Mouse (Mus musculus) embryo, embryonic 10.5 days (tissue): ENCODE results near the gene Tmem219.
A peak's percentile ranks its signal among the peaks of the same experiment; 100 is the strongest.

Experiments
- DNase-seq: peaks from one replicate; pipeline ENCODE4 v3.0.0-alpha.2; 2015; ENCODE audit warnings: low spot score

Tmem219 gene

DNA sequence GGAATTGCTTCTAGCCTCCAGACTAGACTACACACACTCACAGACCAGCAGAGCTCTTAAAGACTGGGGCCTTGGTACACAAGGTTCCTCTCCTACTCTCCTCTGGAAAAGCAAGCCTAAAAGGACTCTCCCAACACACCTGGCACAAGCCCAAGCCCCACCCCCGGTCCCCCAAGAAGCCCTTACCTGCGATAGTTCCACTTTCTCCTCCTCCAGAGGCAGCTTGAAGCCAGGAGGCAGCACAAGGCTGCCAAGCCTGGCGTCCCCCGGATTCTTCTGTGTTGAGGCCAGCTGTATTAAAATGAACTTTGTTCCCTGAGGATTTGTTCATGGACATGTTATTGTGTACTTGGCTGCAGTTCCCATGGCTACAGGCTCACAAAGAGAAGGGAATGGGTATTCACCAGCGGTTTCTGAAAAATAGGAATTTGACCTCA lies at the start of gene Tmem219:
Gene Tmem219 (minus strand): TSS at position 294 of the 437 bp plus-strand sequence.
- peak; percentile 72 for DNase-seq

DNA sequence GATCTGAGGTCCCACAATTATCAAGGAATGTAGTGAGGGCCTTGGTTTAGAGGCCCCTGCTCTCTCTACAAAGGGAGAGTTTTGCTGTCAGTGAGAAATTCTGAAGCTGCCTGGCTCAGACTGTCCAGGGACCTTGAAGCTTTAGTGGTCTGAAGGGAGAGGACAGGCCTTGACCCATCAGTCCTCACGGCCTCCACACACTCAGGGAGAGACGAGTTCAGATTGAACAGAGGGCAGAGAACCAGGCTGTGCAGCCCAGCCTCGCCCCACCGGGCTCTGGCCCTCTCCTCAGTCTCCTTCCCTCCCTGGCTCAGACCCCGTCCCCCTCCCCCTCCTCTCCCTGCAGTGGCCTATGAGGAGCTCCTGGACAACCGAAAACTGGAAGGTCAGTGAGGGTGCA lies 44.6 kb upstream of the Tmem219 start:
- DNase-seq = no peak

- DNase-seq = no peak
Measured at GRCm38 (mm10) chr7:126965568-126965967, 42.9 kb upstream of the Tmem219 start.

- DNase-seq = peak; percentile 56
Measured at GRCm38 (mm10) chr7:126963548-126964286, 41.0 kb upstream of the Tmem219 start.

DNA sequence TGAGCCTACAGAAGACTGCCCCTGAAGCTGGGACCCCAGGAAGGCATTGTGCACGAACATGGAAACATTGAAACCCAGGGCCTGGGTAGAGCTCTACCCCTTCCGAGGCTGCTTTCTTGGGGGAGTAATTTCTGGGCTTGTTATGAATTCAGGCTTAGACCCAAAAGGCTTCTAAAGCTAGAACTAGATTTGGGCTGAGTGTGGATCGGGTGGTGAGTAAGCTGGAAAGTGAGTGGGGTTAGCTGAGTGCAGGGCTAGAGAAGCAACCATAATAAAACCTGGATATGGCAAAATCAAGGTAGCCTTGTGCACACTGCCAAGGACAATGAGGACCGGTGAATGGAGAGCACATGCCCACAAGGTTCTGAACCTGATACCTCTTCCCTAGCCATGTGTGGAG lies 39.2 kb upstream of the Tmem219 start:
- DNase-seq = no peak

- DNase-seq = no peak
Measured at GRCm38 (mm10) chr7:126961095-126961494, 38.4 kb upstream of the Tmem219 start.

DNA sequence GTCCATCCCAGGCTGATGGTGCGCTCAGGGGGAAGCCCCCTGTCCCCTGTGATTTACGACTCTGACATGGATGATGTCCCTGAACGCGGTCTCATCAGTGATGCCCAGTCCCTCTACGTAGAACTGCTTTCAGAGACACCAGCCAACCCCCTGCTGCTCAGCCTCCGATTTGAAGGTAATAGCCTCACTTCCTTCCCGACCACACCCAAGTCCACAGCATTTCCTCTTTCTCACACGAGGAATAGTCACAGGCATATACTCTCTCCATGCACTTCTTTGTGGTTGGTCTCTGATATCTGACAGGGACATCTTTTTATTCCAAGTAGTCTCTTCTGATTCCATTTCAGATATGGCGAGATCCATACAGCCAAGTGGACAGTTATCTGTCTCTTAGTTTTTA lies 37.1 kb upstream of the Tmem219 start:
- no peak for DNase-seq

- DNase-seq = no peak
Measured at GRCm38 (mm10) chr7:126955125-126955524, 32.4 kb upstream of the Tmem219 start.

GRCm38 (mm10) chr7:126952646-126953045 lies 29.9 kb upstream of the Tmem219 start:
- no peak for DNase-seq

- no peak for DNase-seq
Measured at GRCm38 (mm10) chr7:126951741-126952140, 29.0 kb upstream of the Tmem219 start.

GRCm38 (mm10) chr7:126950647-126951615 lies 28.2 kb upstream of the Tmem219 start:
- no peak for DNase-seq

GRCm38 (mm10) chr7:126949793-126950646 lies 27.3 kb upstream of the Tmem219 start, which contains the start of gene Sez6l2:
TSS of gene Sez6l2 (plus strand) at chr7:126950563.
- DNase-seq = peak; percentile 92

- no peak for DNase-seq
Measured at GRCm38 (mm10) chr7:126949403-126949792, 26.7 kb upstream of the Tmem219 start, which contains the start of gene Asphd1. TSS of gene Asphd1 (minus strand) at chr7:126949582.

- DNase-seq = no peak
Measured at GRCm38 (mm10) chr7:126948626-126949025, 25.9 kb upstream of the Tmem219 start.

- DNase-seq = peak; percentile 47
Measured at GRCm38 (mm10) chr7:126946530-126946929, 23.8 kb upstream of the Tmem219 start.

DNA sequence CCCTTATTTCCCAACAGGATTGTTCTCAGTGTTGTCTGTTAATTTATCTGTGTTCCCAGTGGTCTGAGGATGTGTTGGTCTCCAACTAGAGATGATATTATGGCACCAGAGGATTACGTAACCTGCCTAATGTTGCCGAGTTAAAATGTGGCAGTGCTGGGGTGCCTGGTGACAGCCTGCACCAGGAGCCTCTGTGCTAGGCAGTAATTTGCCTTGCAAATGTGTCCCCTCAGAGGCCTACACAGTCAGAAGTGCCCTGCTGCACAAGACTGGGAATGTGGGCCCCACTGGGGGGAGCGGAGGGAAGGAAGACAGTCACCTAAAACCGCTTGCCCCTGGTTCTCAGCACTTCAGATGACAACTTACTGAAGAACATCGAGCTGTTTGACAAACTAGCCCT lies 19.1 kb upstream of the Tmem219 start:
- no peak for DNase-seq

DNA sequence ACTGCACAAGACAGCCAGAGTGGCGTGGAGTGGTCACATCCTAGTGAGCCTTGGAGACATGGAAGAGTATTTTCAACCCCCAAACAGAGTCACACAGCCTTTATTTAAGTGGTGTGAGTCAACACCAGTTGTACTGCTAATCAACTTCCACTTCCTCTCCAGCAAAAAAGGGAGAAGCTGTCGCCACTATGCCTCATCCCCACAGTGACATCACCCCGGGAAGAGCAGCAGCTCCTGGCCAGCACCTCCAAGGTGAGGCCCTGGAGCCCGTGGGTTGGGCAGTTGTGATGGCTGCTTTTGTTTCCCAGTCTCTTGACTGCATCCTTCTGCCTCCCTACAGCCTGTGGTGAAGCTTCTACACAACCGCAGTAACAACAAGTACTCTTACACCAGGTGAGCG lies 18.5 kb upstream of the Tmem219 start:
- DNase-seq = no peak

GRCm38 (mm10) chr7:126932652-126933051 lies 9.9 kb upstream of the Tmem219 start:
- DNase-seq = no peak

DNA sequence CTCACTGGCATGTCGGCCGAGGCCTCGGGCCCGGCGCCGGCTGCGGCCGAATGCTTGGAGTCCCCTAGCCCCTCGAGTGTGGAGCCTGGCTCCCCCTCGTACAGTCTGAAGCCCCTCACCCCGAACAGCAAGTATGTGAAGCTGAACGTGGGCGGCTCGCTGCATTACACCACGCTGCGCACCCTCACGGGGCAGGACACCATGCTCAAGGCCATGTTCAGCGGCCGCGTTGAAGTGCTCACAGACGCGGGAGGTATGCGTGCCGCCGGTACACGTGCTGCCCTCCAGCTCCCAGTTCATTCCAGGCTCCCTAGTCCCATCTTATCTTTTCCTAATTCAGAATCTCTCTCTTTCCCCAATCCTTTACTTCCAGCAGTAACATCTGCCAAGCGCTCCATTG lies 6.3 kb upstream of the Tmem219 start:
- DNase-seq = peak; percentile 61

DNA sequence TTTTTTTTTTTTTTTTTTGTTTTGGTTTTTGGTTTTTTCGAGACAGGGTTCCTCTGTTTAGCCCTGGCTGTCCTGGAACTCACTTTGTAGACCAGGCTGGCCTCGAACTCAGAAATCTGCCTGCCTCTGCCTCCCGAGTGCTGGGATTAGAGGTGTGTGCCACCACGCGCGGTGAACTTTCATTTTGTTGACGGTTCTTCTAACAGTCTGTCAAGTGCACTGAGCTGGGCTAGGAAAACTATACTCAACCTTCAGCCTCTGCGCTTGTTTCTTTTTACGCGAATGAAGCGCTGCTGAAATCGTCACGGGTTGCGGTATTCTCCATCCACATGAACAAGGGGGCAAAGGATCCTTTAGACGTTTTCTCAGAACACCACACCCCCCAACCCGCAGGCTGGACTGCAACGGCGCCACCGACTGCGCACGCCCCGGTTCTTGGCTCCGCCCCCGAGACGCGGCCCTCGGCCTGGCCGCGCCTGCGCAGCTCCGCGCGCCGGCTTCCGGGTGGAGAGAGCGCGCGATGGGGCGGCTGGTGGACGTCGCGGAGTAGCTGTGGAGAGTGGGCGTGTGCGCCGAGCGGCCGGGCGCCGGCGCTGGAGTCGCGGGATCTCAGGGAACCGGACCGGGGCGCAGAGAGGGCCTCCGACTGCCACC lies 5.8 kb upstream of the Tmem219 start, which contains the start of gene Kctd13:
Gene Kctd13 (plus strand): TSS at position 496 of the 654 bp plus-strand sequence.
- peak; percentile 90 for DNase-seq

DNA sequence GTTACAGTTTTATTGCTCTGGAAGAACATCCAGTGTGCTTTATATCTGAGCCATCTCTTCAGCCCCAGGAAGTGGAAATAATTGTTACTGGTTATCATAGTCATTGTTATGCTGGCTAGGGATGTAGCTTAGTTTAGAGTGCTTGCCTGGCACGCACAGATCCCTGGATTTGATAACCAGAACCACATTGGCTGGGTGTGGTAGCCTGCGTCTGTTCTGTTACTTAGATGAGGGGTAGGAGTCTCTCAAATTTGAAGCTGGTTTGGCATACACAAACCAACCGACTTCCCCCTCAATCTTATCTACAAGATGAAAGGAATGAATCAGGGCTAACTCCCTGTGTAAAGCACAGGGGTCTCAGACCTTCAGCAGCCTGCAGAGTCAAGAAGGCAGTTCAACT lies 3.6 kb upstream of the Tmem219 start:
- no peak for DNase-seq
